Mouse (Mus musculus): ENCODE data around the gene Arhgef10l. TPM values are rescaled to one million over a fixed set of nuclear protein-coding genes. Genes with fewer than 3 reads are reported as not detected.

Arhgef10l gene
- polyA plus RNA-seq (2012; rRNA removed) = 28.9 and 29.2 TPM in 2 replicates

GRCm38 (mm10) chr4:140665760-140666159 lies at the start of gene Arhgef10l:
Arhgef10l (minus strand) TSS chr4:140666012.
- no peak for DNase-seq (ENCODE audit: extremely low spot score in 1 of 2, low spot score in 1 of 2)

DNA sequence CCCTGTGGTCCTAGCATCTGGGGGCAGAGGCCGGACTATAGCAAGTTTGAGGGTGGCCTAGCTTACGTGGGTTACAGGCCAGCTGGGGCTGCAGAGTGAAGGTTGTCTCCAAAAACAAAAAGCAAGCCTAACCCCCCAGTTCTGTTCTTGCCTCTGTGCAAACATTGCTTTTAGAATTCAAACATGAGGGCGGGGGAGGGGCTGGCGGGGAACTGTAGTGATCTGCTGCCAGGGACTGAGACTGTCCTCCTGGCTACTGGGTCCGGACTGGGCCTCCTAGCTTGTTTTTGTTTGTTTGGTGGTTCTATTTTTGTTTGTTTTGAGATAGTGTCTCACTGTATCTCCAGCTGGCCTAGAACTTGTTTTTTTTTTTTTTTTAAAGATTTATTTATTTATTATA lies 48.8 kb upstream of the Arhgef10l start:
- DNase-seq (ENCODE audit: extremely low spot score in 1 of 2, low spot score in 1 of 2) = no peak

GRCm38 (mm10) chr4:140713480-140714365 lies 47.9 kb upstream of the Arhgef10l start:
- DNase-seq (ENCODE audit: extremely low spot score in 1 of 2, low spot score in 1 of 2) = peak; percentile 96 to 99

DNA sequence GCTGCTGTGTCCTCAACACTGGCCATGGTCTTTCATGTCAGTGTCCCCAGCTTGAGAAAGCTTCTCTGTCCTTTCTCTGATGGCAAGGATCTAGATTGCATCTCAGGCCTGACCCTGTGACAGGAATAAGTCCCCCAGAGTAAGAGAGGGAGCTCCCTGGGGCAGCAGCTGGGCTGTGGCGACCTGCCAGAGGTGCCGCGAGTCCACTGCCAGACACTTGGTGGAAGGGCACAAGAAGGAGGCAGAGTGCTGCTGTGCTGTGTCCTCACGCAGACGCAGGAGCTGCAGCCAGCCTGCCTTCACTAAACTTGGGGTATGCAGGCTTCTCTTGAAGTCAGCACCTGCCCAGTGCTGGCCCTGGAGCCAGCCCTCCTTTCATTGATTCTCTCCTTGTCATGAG lies 45.5 kb upstream of the Arhgef10l start:
- no peak for DNase-seq (ENCODE audit: extremely low spot score in 1 of 2, low spot score in 1 of 2)

GRCm38 (mm10) chr4:140710781-140711180 lies 45.0 kb upstream of the Arhgef10l start:
- DNase-seq (ENCODE audit: extremely low spot score in 1 of 2, low spot score in 1 of 2) = no peak

DNA sequence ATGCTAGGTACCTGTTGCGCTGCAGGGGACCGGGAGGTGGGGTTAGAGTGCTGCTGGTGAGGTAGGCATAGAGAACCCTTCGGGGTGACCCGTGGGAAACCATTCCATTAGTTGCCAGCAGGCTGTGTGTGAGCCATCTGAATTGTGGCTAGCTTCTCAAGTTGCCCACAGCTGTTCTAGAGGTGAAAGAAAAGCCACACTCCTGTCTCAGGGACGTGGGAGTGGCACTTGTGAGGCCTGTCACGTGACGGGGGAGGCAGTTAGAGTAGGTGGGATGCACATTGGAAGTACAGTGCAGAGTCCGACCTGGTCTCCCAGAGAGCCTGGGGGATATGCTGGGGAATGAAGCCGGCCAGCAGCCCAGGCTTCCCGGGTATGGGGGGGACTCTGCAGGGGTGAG lies 43.8 kb upstream of the Arhgef10l start:
- no peak for DNase-seq (ENCODE audit: extremely low spot score in 1 of 2, low spot score in 1 of 2)

- no peak for DNase-seq (ENCODE audit: extremely low spot score in 1 of 2, low spot score in 1 of 2)
Observed at GRCm38 (mm10) chr4:140709111-140709510, 43.3 kb upstream of the Arhgef10l start.

DNA sequence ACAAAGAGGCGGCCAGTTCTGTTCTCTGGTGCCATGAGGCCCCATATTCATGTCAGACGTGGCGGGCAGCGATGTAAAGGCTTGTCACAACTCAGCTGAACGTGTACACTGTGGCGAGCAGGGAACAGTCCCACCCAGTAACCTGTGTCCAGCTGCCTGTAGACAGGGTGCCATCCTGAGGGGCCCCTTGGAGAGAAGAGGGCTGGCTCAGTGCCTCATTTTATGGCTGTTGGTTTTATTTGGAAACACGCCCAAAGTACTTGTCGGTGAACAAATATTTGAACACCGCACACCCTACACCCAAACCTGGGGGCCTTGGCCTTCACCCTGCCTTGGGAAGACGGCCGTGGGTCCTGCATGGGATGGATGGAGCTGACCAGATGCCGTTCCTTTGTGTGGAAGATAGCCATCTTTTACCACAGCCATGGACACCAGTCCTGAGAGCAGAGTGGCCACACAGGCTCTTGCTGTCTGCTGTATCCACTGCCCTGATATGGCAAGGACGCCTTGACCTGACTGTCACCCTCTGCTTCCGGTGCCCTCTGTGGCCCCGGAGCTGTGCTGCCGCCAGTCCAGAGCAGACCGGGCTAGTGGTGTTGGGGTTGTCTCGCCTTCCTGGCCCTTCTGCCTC lies 42.6 kb upstream of the Arhgef10l start:
- no peak for DNase-seq (ENCODE audit: extremely low spot score in 1 of 2, low spot score in 1 of 2)

GRCm38 (mm10) chr4:140707615-140708014 lies 41.8 kb upstream of the Arhgef10l start:
- no peak for DNase-seq (ENCODE audit: extremely low spot score in 1 of 2, low spot score in 1 of 2)

- DNase-seq (ENCODE audit: extremely low spot score in 1 of 2, low spot score in 1 of 2) = no peak
Observed at GRCm38 (mm10) chr4:140704166-140704565, 38.4 kb upstream of the Arhgef10l start.

GRCm38 (mm10) chr4:140703636-140704035 lies 37.8 kb upstream of the Arhgef10l start:
- no peak for DNase-seq (ENCODE audit: extremely low spot score in 1 of 2, low spot score in 1 of 2)

GRCm38 (mm10) chr4:140702611-140703327 lies 37.0 kb upstream of the Arhgef10l start:
- DNase-seq (ENCODE audit: extremely low spot score in 1 of 2, low spot score in 1 of 2) = peak in 1 of 2 experiments; percentile 79

DNA sequence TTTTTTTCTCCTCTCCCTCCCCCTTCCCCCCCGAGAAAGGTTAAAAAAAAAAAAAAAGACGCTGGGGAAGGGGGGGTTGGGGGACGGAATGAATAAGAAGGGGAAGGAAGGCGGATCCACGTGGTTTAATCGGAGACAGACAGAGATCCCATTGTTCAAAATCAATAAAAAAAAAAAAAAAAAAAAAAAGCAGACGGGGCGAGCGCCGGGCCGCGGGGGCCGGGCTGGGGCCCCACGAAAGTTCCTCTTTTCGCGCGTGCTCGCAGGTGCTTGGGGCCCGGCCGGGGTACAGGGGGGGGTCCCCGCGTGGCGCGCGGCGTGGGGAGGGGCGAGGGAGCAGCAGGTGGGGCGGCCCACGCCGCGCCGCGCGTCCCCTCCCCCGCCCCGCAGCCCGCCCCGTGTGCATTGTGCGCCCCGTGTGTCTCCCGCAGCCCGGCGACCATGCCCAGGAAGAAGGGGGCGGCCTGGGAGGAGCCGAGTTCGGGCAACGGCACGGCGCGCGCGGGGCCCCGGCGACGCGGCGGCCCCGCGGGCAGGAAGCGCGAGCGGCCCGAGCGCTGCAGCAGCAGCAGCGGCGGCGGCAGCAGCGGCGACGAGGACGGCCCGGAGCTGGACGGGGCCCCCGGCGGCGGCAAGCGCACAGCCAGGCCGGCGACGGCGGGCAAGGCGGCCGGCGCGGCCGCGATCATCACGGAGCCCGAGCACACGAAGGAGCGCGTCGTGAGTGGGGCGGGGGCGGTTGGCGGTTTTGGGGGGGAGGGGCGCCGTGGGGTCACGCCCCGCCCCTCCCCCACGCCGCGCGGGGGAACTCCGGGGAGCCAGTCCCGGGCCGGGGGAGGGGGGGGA lies 36.1 kb upstream of the Arhgef10l start:
- no peak for DNase-seq (ENCODE audit: extremely low spot score in 1 of 2, low spot score in 1 of 2)

GRCm38 (mm10) chr4:140701049-140701715 lies 35.4 kb upstream of the Arhgef10l start:
- DNase-seq (ENCODE audit: extremely low spot score in 1 of 2, low spot score in 1 of 2) = peak in 1 of 2 experiments; percentile 72

DNA sequence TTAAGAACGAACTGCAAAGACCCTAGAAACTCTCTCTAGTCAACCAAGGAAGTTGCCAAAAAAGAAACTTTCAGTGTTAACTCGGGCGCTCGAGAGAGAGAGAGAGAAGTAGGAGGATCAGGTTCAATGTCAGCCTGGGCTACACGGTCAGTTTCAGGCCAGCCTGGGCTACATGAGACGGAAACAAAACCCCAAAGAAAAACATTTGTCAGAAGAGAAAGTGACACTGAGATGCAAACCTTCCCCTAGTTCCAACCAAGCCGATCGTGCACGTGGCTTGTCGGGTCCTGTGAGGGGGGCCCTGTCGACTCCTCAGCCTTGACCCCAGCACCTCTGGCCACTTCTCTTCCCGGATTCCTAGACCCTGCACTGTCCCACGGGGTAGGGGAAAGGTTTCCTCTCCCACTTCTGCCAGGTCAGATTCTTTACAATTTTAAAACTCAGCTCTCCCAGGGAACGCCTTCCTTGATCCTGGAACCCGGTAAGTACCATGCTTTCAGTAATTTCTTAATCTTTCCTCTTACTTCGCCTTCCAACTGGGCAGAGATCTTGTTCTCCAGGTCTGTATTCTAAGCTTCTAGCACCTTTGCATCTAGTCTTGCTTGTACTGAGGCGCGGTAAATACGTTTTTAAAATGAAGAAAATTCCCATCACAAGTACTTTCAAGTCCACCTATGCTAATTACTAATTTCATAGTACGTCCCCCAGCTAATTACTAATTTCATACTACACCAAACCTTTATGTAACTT lies 34.6 kb upstream of the Arhgef10l start, which contains the start of gene Rcc2:
Rcc2 (plus strand) TSS at position 273 of the 750 bp plus-strand sequence.
- no peak for DNase-seq (ENCODE audit: extremely low spot score in 1 of 2, low spot score in 1 of 2)

- DNase-seq (ENCODE audit: extremely low spot score in 1 of 2, low spot score in 1 of 2) = peak; percentile 72 to 82
Observed at GRCm38 (mm10) chr4:140699441-140700127, 33.8 kb upstream of the Arhgef10l start.

DNA sequence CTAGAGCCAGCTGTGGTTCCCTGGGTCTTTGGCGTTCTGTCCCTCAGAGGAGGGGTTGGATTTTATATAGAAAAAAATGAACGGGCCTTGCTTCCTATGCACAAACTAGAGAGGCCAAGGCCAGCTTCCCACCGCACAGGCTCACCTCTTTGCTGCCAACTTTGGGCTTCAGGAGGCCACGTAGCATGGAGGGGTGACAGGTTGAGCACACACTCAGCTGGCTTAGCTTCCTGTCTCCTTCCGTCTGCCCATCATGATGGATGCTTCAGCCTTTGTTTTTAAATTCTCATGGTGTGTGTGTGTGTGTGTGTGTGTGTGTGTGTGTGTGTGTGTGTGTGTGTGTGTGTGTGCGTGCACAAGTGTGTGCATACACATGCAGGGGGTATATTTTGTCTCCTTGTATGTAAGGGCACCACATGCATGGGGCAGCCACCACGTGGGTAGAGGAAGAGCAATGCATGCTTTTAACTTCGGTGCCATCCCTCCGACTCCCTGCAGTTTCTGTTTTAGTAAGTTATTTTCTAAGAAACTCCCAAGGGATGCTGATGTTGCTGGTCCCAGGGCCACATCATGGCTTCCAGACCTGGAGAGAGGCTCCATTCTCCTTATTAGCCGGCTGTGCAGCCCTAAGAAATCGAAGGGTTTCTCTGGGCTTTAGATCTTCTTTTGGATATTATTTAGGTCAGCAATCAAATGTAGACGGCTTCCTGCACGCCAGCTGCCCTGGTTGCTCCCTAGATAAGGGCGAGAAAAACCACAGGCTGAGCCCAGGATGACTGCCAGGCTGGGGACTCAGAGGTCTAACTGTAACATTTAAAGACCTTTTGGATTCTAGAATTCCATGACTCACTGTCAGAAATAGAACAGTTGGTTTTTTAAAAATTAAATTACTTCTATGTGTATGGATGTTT lies 30.1 kb upstream of the Arhgef10l start:
- no peak for DNase-seq (ENCODE audit: extremely low spot score in 1 of 2, low spot score in 1 of 2)

Data from frontal cortex, adult 2 months (tissue).